Mouse (Mus musculus) bone marrow macrophage, adult 2 months (primary cell): Measurements from ENCODE around the gene Taf8.

ENCODE experiments used
- CTCF ChIP-seq: IDR thresholded peaks from 2 replicates; pipeline ENCODE4 v1.5.1; 2012; ENCODE audit warnings: low read depth, mild to moderate bottlenecking, low read length, moderate library complexity
- POLR2A ChIP-seq: IDR thresholded peaks from 2 replicates; pipeline ENCODE4 v1.6.1; 2012; ENCODE audit warnings: mild to moderate bottlenecking, low read depth, low read length, borderline replicate concordance

DNA sequence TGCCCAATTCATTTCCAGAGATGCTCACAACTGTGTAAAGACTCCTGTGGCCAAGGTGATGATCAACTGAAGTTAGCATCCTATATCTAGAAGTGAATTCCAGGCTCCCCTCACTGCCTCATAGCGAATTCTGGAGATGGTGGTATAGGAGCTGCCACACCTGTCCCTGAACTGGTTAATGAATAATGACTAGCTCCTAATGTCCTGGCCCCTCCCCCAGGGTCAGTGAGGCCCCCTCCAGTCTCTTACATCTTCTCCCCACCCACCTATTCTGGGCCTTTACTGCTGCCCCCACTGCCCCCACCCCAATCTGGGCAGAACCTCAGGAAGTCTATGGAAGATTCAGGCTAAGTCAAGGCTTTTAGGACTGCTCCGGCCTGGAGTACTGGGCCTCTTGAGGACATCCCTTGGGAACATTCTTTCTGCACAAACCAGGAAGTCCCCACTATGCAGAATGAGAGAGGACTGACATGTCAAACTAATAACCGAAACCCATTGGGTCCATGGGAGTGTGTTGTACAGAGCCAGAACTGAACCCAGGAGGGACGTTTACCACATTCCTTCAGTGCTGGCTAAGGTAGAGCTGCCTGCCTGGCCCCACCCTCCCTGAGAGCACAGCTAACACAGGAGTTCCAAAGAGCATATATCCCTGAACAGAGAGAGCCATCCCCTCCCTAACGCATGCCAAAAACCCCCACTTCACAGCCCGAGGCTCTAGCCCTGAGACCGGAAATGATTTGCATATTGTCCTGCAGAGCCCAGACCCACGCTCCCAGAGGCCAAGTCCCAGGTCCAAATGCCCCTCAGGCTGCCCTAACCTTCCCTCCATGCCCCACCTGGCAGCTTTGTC lies 53.3 kb downstream of the Taf8 start:
- TF ChIP-seq POLR2A, result no peak
- TF ChIP-seq CTCF, result no peak
